Mouse (Mus musculus): ENCODE results near the gene Nfkbie.

DNA sequence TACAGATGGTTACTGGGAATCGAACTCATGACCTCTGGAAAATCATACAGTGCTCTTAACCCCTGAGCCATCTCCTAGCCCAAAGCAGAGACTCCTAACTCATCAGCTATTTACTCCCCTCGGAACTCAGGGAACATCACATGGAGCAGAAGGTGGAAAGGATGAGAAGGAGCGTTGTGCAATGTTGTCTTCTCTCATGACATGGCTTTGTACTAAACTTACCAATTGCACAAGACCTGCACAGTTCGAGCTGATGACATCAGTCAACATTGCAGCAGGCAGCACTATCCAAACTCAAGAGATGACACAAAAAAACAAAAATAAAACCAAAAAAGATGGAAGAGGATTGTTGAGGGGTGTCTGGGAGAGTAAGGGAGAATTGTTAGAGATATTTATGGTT lies 52.9 kb downstream of the Nfkbie start:
- no peak for TF ChIP-seq CTCF (conservative IDR thresholded peaks at IDR 0.05; ENCODE audit: low read length)
- TF ChIP-seq POU5F1 (IDR thresholded peaks at IDR 0.05; ENCODE audit: borderline replicate concordance, low read length), result no peak
